Mouse (Mus musculus): ENCODE measurements around the gene Bst2. TPM values are rescaled to one million over a fixed set of nuclear protein-coding genes. Genes with fewer than 3 reads are reported as not detected.

Bst2 gene
- total RNA-seq, 2 experiments from 2014 or later: 65.6 to 87.4 TPM

GRCm38 (mm10) chr8:71560071-71560470, 22.8 kb upstream of the Bst2 start:
- no peak for DNase-seq

- DNase-seq: peak; percentile 91 to 92
Observed at GRCm38 (mm10) chr8:71558958-71559690, 21.9 kb upstream of the Bst2 start.

GRCm38 (mm10) chr8:71558071-71558957, 21.1 kb upstream of the Bst2 start, which contains the start of gene Tmem221:
Tmem221 (minus strand) TSS chr8:71558871.
- peak; percentile 38 to 41 for DNase-seq

GRCm38 (mm10) chr8:71554644-71555043, 17.4 kb upstream of the Bst2 start:
- DNase-seq: no peak

GRCm38 (mm10) chr8:71554001-71554400, 16.7 kb upstream of the Bst2 start:
- DNase-seq: no peak

GRCm38 (mm10) chr8:71552770-71553169, 15.5 kb upstream of the Bst2 start:
- DNase-seq: no peak

- DNase-seq: no peak
Observed at GRCm38 (mm10) chr8:71550754-71551153, 13.5 kb upstream of the Bst2 start.

- DNase-seq: no peak
Observed at GRCm38 (mm10) chr8:71547590-71547989, 10.3 kb upstream of the Bst2 start.

GRCm38 (mm10) chr8:71545053-71545452, 7.8 kb upstream of the Bst2 start:
- no peak for DNase-seq

GRCm38 (mm10) chr8:71543755-71544154, 6.5 kb upstream of the Bst2 start:
- no peak for DNase-seq

GRCm38 (mm10) chr8:71542632-71543343, 5.5 kb upstream of the Bst2 start, which contains the start of gene Mvb12a:
Mvb12a (plus strand) TSS chr8:71542922.
- DNase-seq: peak; percentile 96

GRCm38 (mm10) chr8:71535663-71536062, 1.6 kb downstream of the Bst2 start:
- no peak for DNase-seq

- no peak for DNase-seq
Observed at GRCm38 (mm10) chr8:71534263-71534810, 2.9 kb downstream of the Bst2 start.

GRCm38 (mm10) chr8:71530735-71531467, 6.4 kb downstream of the Bst2 start:
- peak; percentile 37 to 58 for DNase-seq

GRCm38 (mm10) chr8:71528362-71529073, 8.7 kb downstream of the Bst2 start:
- DNase-seq: peak in 1 of 2 experiments; percentile 37

GRCm38 (mm10) chr8:71527162-71527870, 9.9 kb downstream of the Bst2 start:
- DNase-seq: no peak

GRCm38 (mm10) chr8:71526272-71526671, 11.0 kb downstream of the Bst2 start:
- no peak for DNase-seq

- no peak for DNase-seq
Observed at GRCm38 (mm10) chr8:71525226-71526050, 11.8 kb downstream of the Bst2 start, which contains the start of gene Ccdc194. Ccdc194 (minus strand) TSS chr8:71525711.

GRCm38 (mm10) chr8:71521634-71522033, 15.6 kb downstream of the Bst2 start:
- DNase-seq: peak; percentile 96
